Mouse (Mus musculus): Measurements from ENCODE around the gene Nme7. TPM values are rescaled to one million over a fixed set of nuclear protein-coding genes. Genes with fewer than 3 reads are reported as not detected.

Nme7 gene
- total RNA-seq, 2 experiments from 2014 or later: 24.0 to 31.5 TPM

- DNase-seq (ENCODE audit: low spot score in 2 of 2): no peak
- no peak overlapping the region for H3K27ac ChIP-seq
- TF ChIP-seq CTCF (conservative IDR thresholded peaks at IDR 0.05): no peak
- H3K4me3 ChIP-seq: no peak overlapping the region
Observed at GRCm38 (mm10) chr1:164408655-164409054, 104.7 kb downstream of the Nme7 start.

DNA sequence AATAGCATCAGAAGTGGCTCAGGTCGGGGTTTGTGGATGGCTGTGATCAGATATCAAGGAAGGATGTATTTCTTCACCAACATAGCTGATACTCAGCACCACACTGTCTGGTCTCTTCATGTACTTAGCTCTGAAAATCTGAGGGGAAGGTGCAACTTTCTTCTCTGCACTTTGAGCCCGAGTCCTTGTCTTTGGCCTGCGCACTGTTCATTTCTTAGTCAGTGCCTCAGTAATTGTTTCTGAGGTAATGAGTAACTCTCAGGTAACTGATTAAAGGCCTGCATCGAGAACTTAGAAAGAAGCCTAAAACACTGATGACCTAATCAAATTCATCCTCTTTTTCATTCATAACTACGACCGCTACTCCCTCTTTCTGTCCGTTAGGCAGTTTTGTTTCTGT lies 107.4 kb downstream of the Nme7 start:
- no peak for DNase-seq (ENCODE audit: low spot score in 2 of 2)
- Histone ChIP-seq H3K27ac (no peak overlapping the region), H3K4me3 (no peak overlapping the region)
- TF ChIP-seq CTCF (conservative IDR thresholded peaks at IDR 0.05): no peak

GRCm38 (mm10) chr1:164412906-164413305 lies 109.0 kb downstream of the Nme7 start:
- Histone ChIP-seq H3K4me3 (no peak overlapping the region), H3K27ac (no peak overlapping the region)
- TF ChIP-seq CTCF (conservative IDR thresholded peaks at IDR 0.05): no peak
- no peak for DNase-seq (ENCODE audit: low spot score in 2 of 2)

DNA sequence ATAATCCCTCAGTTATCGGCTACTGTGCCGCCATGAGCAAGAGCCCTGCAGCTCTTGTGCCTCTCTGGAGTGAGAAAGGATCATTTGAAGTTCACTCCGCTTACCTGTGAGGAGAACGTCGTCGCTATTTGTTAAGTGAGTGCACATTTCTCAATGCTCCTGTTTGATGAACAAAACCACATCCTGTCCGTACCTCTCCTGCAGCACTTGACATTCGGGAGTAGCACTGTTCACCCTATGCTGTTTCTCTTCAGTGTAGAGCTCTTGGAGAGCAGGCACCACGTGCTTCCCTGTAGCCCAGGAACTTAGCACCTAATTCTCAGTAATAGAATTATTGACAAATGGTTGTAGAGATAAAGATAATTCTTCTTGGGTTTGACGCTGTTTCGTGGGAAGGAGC lies 109.7 kb downstream of the Nme7 start:
- DNase-seq (ENCODE audit: low spot score in 2 of 2): no peak
- H3K27ac ChIP-seq: no peak overlapping the region
- H3K4me3 ChIP-seq: no peak overlapping the region
- no peak for TF ChIP-seq CTCF (conservative IDR thresholded peaks at IDR 0.05)

GRCm38 (mm10) chr1:164415347-164415751 lies 111.4 kb downstream of the Nme7 start:
- H3K27ac ChIP-seq: no peak overlapping the region
- no peak for TF ChIP-seq CTCF (conservative IDR thresholded peaks at IDR 0.05)
- H3K4me3 ChIP-seq: no peak overlapping the region
- DNase-seq (ENCODE audit: low spot score in 2 of 2): no peak

GRCm38 (mm10) chr1:164416692-164417394 lies 112.9 kb downstream of the Nme7 start:
- no peak for DNase-seq (ENCODE audit: low spot score in 2 of 2)
- Histone ChIP-seq H3K4me3 (no peak overlapping the region), H3K27ac (no peak overlapping the region)
- no peak for TF ChIP-seq CTCF (conservative IDR thresholded peaks at IDR 0.05)

DNA sequence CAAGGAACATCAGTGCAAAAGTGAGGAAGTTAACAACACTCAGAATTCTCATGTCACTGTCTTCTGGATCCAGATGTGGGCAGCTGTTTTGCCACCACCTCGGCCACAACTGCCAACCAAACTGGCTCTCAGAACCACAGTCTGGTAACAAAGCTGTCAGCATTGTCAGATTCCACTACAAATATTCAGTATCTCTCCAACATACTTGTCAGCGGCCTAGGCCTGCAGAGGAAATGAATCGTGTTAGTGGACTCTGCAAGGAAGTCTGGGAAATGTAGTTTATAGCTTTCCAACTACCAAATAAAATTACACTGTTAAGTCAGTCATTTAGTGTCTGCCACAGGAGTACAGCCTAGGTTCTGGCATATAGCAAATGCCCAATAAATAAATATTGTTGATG lies 113.7 kb downstream of the Nme7 start:
- Histone ChIP-seq H3K27ac (no peak overlapping the region), H3K4me3 (no peak overlapping the region)
- TF ChIP-seq CTCF (conservative IDR thresholded peaks at IDR 0.05): no peak
- no peak for DNase-seq (ENCODE audit: low spot score in 2 of 2)

DNA sequence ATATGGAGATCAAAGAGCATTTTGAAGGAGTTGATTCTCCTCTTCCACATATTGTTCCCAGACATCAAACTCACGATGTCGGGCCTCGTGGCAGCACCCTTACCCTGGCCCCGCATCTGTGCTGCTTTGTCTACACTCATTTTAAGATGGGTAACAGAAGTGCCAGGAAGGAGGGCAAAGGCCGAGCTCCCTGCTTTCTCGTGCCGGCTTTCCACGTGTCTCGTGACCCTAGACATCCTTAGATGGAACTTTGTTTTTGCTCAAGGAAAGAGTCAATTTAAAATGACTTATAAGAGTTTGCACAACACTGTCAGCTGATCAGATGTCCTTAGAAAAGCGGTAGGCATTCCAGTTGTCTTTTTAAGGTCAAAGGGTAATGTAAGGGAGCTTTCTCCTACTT lies 114.4 kb downstream of the Nme7 start:
- no peak overlapping the region for H3K27ac ChIP-seq

DNA sequence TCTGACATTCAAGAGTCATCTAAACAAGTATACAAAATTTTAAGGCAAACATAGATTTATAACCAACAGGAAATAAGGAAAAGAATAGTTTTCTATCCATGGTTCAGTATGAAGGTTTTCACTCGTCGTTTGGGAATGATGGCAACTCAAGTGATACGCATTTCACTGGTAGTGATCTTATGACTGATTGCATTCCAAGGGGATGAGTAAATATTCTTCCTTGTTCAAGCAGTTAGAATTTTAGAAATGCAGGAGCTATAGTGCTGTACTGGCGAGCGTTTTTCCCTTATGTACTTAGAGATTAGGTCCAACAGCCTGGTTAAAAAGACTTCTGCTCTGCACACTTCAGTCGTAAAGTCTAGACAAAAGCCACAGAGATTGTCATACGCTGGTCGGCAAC lies 115.5 kb downstream of the Nme7 start:
- no peak for DNase-seq (ENCODE audit: low spot score in 2 of 2)
- Histone ChIP-seq H3K27ac (no peak overlapping the region), H3K4me3 (no peak overlapping the region)
- no peak for TF ChIP-seq CTCF (conservative IDR thresholded peaks at IDR 0.05)

More for the DNA sequence above, 114.4 kb downstream of the Nme7 start:
- H3K4me3 ChIP-seq: no peak overlapping the region
- TF ChIP-seq CTCF (conservative IDR thresholded peaks at IDR 0.05): no peak
- DNase-seq (ENCODE audit: low spot score in 2 of 2): no peak

DNA sequence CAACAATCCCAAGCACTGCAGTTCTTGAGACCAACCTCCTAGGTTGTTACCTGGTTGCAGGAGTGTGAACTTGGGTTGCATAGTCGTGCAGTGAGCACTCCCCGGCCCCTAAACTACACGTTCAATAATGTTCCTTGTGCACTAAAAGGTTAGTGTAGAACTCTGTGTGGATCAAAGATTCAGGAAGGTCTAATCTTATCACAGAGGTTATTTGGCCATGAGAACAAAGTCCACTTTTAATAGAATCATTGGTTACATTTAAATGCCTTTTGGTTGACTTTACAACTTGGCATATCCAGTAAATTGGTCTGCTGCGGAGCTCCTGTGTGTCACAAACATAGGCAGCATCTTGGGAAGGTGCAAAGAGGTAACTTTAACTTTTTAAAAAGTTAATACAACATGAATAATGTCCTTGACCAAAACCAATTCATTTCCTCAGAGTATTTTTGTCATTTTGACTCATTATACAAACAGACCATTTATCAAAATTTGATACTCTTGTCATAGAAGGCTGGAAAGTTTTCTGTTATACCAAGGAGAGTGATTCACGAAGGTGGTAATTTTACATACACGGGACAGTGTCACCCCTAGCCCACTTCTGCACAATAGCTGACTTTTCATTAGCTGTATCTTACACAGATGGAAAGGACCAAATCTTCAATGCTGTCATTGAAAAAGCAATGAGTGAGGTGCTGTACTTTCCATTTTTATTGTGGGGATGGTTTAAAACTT lies 116.9 kb downstream of the Nme7 start:
- DNase-seq (ENCODE audit: low spot score in 2 of 2): no peak
- H3K4me3 ChIP-seq: no peak overlapping the region
- H3K27ac ChIP-seq: no peak overlapping the region
- no peak for TF ChIP-seq CTCF (conservative IDR thresholded peaks at IDR 0.05)

DNA sequence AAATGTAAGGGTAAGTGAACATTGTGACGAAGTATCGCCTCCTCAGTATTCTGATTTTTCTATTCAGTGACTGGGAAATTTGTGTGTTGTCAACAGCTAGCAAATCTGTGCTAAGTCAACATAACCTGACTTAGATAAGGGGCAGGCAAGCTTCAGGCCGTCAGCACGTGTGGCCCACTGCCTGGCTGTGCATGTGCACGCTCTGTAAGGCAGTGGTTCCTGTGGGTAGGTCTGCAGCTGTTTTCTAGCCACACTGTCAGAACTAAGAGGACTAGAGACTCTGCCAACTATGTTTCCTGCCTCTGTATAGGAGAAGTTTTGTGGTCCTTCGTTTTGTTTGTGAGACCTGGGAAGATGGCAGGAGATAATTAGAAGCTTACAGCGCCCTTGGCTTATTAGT lies 122.3 kb downstream of the Nme7 start:
- Histone ChIP-seq H3K4me3 (no peak overlapping the region), H3K27ac (no peak overlapping the region)
- TF ChIP-seq CTCF (conservative IDR thresholded peaks at IDR 0.05): no peak
- DNase-seq (ENCODE audit: low spot score in 2 of 2): no peak

- no peak overlapping the region for H3K27ac ChIP-seq
- TF ChIP-seq CTCF (conservative IDR thresholded peaks at IDR 0.05): no peak
Observed at GRCm38 (mm10) chr1:164427777-164428176, 123.9 kb downstream of the Nme7 start.

GRCm38 (mm10) chr1:164428644-164429043 lies 124.7 kb downstream of the Nme7 start:
- TF ChIP-seq CTCF (conservative IDR thresholded peaks at IDR 0.05): no peak
- no peak for DNase-seq (ENCODE audit: low spot score in 2 of 2)
- Histone ChIP-seq H3K27ac (peak overlapping the region; percentile 11; the same call in 1 of the 2 replicates), H3K4me3 (no peak overlapping the region)

More at GRCm38 (mm10) chr1:164427777-164428176, 123.9 kb downstream of the Nme7 start:
- no peak overlapping the region for H3K4me3 ChIP-seq
- no peak for DNase-seq (ENCODE audit: low spot score in 2 of 2)

DNA sequence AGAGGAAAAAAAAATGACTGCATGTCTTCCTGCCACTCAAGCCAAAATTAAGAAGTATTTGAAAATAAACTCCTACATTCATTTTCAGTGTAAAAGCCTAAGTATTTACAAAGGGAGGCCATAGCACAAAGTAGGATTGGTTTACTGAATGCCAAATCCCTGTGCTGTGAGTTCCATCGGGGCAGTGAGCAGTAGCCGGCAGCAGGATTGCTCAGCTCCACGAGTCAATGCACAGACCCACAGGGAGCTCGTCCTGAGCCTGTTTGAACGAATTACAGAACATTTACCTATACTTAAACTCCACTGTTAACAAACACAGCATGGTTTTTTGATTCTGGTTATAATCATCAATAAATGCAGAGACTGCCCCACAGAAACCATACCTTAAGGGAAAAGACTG lies 128.7 kb downstream of the Nme7 start:
- H3K27ac ChIP-seq: no peak overlapping the region
- H3K4me3 ChIP-seq: no peak overlapping the region

More for the DNA sequence above, 128.7 kb downstream of the Nme7 start:
- no peak for TF ChIP-seq CTCF (conservative IDR thresholded peaks at IDR 0.05)
- DNase-seq (ENCODE audit: low spot score in 2 of 2): no peak

Measured in layer of hippocampus, adult 2 months (tissue).